Mouse (Mus musculus) bone marrow, adult 2 months (tissue): Measurements from ENCODE around the gene Heyl.

Experiments used
- CTCF ChIP-seq: fragments of 200-500 bp; IDR thresholded peaks from 2 replicates; pipeline ENCODE4 v1.5.1; 2011; ENCODE audit warnings: low read length, control low read depth; ENCODE audit not compliant: control insufficient read depth, insufficient read depth
- POLR2A ChIP-seq: fragments of 200-500 bp; IDR thresholded peaks from 2 replicates; pipeline ENCODE4 v1.6.1; 2011; ENCODE audit warnings: low read depth, mild to moderate bottlenecking, control low read depth, low read length, borderline replicate concordance; ENCODE audit not compliant: control insufficient read depth

GRCm38 (mm10) chr4:123211453-123211852, 21.9 kb upstream of the Heyl start:
- TF ChIP-seq POLR2A, result no peak
- no peak for TF ChIP-seq CTCF
